Mouse (Mus musculus) retina, postnatal 7 days (tissue): ENCODE measurements around the gene Spaca3.

Source experiments
- DNase-seq: peaks from one replicate; pipeline ENCODE4 v3.0.0-alpha.2; 2012; ENCODE audit warnings: low read depth, low spot score

The Spaca3 gene

GRCm38 (mm10) chr11:80868039-80868438, 9.9 kb downstream of the Spaca3 start:
- DNase-seq: no peak

DNA sequence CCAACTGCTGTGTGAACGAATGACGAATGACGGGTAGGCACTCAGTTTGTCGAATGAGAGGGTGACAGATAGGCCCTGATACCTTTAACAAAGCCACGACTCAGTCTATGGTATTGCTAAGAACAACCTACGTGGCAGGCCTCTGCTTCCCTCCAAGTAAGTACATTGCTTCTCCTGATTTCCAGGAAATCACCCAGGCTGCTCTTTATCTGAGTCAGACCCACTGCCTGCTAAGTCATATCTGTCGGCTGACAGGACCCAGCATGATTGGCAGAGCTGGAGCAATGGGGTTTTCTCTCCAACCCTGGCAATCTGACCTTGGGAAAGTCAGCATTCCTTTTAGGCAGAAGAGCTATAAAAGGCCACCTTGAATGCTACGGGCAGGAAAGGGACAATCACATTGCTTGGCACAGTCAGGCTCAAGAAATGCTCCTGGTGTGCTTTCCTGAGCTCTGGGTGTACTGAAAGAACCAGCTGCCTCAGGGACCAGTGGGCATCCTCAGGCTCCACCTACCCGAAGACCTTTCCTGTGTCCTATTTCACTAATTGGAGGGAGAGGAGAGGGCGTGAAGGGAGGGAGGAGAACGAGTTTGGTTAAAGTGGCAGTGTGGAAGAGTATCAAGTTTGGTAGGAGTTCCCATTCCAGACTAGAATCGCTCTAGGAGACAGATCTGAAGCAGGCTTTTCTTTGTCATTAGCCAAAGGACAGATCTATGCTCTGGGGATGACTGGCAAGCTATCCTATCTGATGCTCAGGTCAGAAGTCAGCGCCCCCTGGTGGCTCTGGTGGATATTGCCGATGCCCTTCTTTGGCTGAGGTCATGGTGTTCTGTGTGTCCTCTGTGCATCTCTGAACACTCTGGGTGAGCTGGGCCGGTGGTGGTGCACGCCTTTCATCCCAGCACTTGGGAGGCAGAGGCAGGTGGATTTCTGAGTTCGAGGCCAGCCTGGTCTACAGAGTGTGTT, 14.6 kb downstream of the Spaca3 start:
- peak; percentile 43 for DNase-seq

DNA sequence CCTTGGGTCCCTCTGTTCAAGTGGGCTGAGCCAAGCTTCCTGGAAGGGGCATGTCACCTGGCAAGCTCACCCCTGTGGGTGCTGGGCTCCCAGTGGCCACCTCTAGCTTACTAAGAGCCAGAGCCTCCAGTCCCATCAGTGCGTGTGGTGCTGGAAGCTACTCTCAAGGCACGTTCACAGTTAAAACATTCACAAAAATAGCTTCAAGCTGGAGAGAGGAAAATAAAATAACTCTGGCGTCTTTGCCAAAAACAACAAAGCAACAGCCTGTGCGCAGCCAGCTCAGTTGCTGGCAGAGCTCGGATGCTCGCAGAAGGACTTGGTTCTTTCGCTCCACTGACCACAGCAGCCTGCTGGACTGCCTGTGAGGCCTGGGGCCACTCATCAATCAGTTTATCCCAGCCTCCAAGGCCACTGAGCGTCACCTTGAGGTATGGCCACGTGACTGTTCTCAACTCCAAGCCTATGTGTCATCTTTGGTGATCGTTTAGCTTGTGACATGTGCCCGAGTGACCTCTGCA, 19.0 kb downstream of the Spaca3 start:
- DNase-seq: no peak

DNA sequence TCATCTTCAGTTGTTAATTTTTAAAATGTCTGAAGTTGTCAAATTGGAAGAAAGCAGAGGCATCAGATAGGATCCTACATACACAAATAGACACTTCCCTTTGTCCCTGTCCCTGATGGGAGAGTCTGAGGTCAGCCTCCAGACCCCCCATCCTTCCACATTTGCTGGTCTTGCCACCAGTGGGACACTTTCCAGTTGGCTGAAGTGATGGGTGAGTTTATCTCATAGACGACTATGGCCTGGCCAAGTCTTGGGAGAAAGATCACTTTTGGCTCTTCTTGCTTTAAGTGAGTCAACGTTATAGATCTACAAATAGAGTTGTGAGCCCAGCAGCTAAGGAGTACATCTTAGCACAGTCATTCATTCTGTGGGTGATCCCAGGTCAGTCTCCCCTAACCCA, 19.9 kb downstream of the Spaca3 start:
- DNase-seq: no peak

DNA sequence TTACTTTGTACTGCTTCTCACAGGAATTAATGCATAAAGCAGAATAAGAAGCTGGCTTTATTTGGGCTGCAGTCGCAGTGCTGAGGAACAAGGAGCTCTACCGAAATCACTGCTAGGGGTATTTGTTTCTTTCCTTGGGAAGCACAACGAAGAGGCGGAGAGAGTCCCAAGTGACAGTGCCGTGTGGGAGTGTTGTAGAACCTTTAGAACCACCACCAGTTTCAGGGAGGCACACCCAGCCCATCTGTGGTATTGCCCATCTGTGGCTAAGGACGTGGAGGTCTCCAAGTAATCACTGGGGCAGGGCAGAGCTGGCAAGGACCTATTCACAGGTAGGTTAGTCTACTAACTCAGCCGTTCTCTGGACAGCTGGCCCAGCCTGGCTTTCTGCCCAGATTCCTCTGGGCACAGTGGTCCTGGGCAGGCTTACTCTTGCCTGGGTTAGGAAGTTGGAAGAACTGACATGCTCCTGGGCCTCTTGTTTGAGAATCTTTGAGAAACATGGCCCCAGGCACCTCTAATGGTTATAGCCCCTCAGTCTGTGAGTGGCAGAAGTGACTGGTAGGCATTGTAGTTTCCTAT, 24.2 kb downstream of the Spaca3 start:
- DNase-seq: no peak

DNA sequence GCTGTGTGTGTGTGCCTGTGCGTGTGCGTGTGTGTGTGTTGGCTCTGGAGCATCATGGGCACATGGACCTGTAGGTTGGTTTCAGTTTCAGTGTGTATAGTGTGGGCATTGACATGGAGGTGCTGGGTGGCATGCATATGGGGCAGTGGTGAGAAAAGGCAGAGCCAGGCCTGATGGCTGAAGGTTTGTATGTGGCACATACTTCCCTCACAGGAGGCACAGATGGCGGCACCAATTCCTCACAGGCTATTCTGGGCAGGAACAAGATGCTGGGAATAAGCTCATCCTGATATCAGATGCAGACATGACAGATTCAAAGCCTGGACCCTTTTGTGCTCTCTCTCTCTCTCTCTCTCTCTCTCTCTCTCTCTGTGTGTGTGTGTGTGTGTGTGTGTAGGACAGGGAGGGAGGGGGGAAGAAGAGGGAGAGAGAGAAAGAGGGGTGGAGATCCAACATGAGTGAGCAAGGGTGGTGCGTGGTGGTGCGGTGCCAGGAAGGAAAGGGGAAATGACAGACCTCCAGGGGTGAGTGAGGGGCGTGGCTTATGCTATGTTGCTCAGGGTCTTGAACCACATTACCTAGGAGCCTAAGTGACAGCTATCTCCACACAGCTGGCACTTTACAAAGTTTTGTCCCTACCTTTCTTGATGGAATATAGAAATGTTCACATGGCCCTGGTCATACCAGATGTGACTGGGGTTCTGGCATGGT, 26.5 kb downstream of the Spaca3 start:
- no peak for DNase-seq

DNA sequence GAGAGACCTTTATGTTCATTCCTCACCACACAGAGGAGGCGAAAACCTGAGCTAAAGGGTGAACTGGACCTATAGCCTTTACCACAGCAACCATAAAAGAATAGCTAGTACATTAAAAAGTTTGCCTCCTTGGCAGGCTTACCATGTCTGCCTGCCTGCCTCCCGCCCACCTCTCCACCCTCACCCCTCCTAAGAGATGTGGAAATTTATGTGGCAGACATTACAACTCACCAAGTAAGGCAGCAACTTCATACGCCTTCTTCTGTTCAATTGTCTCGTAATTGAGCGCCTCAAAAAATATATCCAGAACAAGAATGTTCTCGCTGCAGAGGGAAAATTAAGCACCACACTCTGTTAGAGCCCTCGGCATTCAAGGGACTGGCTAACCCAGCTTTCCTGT, 28.2 kb downstream of the Spaca3 start:
- DNase-seq: no peak

- DNase-seq: no peak
These were observed 28.9 kb downstream of the Spaca3 start for GRCm38 (mm10) chr11:80887021-80887420.

GRCm38 (mm10) chr11:80889336-80890063, 31.3 kb downstream of the Spaca3 start:
- no peak for DNase-seq

- no peak for DNase-seq
These were observed 37.7 kb downstream of the Spaca3 start for GRCm38 (mm10) chr11:80895853-80896252.

GRCm38 (mm10) chr11:80900555-80900954, 42.4 kb downstream of the Spaca3 start:
- no peak for DNase-seq

DNA sequence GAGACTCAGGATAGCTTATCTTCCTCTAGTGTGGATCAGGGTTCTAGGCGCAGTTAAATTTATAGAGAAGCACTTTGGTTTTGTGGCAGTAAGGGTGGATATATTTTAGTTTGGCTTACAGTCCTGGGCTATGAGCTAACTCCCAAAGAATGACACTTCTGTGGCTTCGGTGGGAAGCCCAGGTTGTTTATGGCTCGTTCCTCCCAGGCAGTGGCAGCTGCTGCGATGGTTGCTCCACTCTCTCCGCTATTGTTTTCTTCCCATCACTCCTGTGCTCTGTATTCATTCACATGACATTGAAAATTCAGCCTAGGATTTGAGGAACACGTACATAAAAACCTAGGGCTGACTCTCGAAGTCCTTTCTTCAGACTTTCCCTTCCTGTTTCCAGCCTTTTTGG, 44.5 kb downstream of the Spaca3 start:
- no peak for DNase-seq

GRCm38 (mm10) chr11:80903426-80903825, 45.3 kb downstream of the Spaca3 start:
- no peak for DNase-seq

DNA sequence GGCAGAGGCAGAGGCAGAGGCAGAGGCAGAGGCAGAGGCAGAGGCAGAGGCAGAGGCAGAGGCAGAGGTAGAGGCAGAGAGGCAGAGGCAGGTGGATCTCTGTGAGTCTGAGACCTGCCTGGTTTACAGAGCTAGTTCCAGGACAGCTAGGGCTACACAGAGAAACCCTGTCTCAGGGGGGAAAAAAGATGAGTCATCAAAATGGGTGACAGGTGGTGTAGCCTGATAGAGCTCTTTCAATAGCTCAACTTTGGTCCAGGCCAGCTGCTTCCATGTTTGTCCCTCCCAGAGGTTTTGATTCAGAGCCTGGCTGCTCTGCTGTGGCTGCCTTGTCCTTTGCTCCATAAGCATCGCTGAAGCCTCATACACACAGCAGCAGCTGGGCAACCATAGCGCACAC, 46.4 kb downstream of the Spaca3 start:
- DNase-seq: no peak

DNA sequence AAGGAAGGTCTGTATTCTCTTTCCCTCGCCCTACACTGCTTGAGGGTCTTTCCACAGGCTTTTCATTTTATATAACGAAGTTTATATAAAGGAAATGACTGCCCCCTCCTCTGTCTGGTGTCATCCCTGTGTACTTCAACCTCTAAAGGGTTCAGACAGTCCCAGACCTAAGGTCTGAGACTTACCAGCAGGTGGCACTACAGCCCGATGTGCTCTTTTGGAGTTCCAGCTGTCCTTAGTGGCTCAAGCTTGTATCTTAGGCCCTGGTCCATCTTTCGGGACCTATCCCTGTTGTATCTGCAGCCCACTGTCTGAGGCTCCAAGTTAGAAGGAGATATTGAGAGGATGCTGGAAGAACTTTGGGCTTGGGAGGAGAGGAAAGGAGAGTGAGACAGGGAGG, 48.3 kb downstream of the Spaca3 start:
- DNase-seq: peak; percentile 43

DNA sequence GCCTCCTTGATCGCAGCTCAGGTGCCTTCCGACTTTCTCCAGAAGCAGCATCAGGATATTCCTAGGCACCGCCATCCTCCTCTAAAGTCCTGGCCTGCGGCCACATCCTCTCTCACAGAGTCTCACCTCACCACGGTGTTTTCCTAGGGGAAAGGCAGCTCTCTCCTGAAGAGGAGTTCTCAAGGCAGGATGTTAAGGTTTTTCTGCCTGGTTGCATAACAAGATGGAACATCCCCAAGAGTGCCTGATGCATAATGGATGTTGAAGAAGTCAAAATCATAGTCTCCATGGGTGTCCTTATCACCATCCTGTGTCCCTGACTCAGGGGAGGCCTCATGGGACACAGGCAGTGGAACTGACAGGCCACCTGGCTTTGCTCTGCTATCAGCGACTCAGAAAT, 49.7 kb downstream of the Spaca3 start:
- DNase-seq: no peak

GRCm38 (mm10) chr11:80912721-80913120, 54.6 kb downstream of the Spaca3 start:
- no peak for DNase-seq

DNA sequence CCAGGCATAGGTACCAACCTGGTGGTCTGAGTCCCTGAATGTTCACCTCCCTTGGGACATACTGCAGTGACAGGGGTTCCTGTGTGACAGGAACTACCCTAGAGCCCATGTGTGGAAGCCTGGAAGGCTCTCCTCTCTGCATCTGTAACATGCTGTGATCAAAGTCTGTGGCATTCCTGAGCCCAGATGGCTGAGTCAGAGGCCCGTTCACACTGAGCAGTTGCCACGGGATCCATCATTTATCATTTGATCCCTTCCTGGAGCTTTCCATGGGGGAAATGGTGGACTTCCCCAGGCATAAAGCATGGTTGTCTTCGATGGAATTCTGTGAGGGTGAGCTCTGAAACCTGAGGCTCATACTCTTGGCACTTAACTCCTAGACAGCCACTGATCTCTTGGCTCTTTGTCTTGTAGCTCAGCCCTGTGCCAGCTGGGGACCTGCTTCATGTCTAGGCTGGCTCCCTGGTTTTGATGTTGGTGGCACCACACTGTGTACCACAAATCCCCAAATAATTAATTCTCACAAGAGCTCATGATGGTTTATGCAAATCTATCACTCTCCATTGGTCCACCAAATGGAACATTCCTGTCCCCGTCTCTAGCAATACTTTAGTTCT, 55.4 kb downstream of the Spaca3 start:
- no peak for DNase-seq
